Mouse (Mus musculus) retina, adult 2 months (tissue): ENCODE measurements around the gene Gm11239.
"Not testable (repeated sequence)": the region's sequence is repeated elsewhere in the genome, so short reads cannot be mapped to it uniquely, and the experiment has no call there.

Experiments
- DNase-seq: peaks from one replicate; pipeline ENCODE4 v3.0.0-alpha.2; 2012; ENCODE audit warnings: low read depth, low spot score

Gm11239 gene

GRCm38 (mm10) chr4:73668054-73668453 lies at the start of gene Gm11239:
Gene Gm11239, plus strand, starts transcription at chr4:73668354.
- DNase-seq = not testable (repeated sequence)

GRCm38 (mm10) chr4:73622684-73623083 lies 45.5 kb upstream of the Gm11239 start, which contains the start of gene Gm11237:
Gene Gm11237, plus strand, starts transcription at chr4:73622984.
- DNase-seq = not testable (repeated sequence)

- DNase-seq = not testable (repeated sequence)
Observed at GRCm38 (mm10) chr4:73637821-73638220, 30.3 kb upstream of the Gm11239 start, which contains the start of gene Gm11236. Gene Gm11236, plus strand, starts transcription at chr4:73638121.

DNA sequence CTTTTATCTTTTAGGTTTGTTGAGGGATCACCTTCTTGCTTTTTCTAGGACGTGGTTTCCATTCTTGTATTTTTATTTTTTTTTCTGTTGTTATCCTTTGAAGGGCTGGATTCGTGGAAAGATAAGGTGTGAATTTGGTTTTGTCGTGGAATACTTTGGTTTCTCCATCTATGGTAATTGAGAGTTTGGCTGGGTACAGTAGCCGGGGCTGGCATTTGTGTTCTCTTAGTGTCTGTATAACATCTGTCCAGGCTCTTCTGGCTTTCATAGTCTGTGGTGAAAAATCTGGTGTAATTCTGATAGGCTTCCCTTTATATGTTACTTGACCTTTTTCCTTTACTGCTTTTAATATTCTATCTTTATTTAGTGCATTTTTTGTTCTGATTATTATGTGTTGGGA lies 6.3 kb upstream of the Gm11239 start:
- DNase-seq = not testable (repeated sequence)

- not testable (repeated sequence) for DNase-seq
Observed at GRCm38 (mm10) chr4:73683216-73683615, 15.1 kb downstream of the Gm11239 start, which contains the start of gene Gm428. Gene Gm428, plus strand, starts transcription at chr4:73683516.

GRCm38 (mm10) chr4:73718761-73719160 lies 50.6 kb downstream of the Gm11239 start:
- no peak for DNase-seq

DNA sequence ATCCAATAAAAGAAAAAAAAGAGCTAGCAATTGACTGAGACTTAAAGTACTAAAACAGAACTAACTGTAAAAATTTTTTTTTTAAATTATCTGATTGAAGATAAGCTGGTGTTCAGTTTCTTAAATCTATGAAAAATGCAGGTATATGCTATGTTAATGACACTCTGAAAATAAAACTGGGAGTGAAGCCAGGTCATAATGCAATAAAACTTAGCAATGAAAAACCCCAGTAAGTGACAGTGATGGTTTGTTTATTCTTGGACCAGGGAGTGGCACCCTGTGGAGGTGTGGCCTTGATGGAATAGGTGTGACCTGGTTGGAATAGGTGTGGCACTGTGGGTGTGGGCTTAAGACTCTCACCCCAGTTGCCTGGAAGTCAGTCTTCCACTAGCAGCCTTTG lies 51.7 kb downstream of the Gm11239 start:
- DNase-seq = no peak
